Mouse (Mus musculus) left cerebral cortex, postnatal 4 days (tissue): ENCODE measurements around the gene Tspoap1. TPM values are rescaled to one million over a fixed set of nuclear protein-coding genes. Genes with fewer than 3 reads are reported as not detected.
A peak's percentile ranks its signal among the peaks of the same experiment; 100 is the strongest.

Experiments used
- DNase-seq: peaks from one replicate; pipeline ENCODE4 v3.0.0-alpha.2; 2022
- intact Hi-C: fragments of 180-260 bp; cut with DNase I; formaldehyde crosslinking; loops from one replicate; pipeline ENCODE4 v1.15.1; 2025
- microRNA-seq: library from miRNA; unstranded; fragments of <30 nt; microRNA quantifications from one replicate; pipeline ENCODE4 v1.2.0, GENCODE M21; 2022
- total RNA-seq, 2 experiments: library from RNA; stranded (reverse); gene quantifications; 2 replicates each; pipeline ENCODE4 v1.2.3; 2021

Tspoap1 gene
- total RNA-seq, 2 experiments from 2014 or later, result 180 to 186 TPM

- intact Hi-C loops, result no loop called here
- DNase-seq, result peak; percentile 32
Observed at GRCm38 (mm10) chr11:87802621-87803020, 42.3 kb downstream of the Tspoap1 start.

GRCm38 (mm10) chr11:87805448-87805847, 45.1 kb downstream of the Tspoap1 start:
- no peak for DNase-seq
- intact Hi-C loops, result no loop called here

- DNase-seq, result no peak
- intact Hi-C loops, result no loop called here
Observed at GRCm38 (mm10) chr11:87807433-87807832, 47.1 kb downstream of the Tspoap1 start.

GRCm38 (mm10) chr11:87808236-87808635, 47.9 kb downstream of the Tspoap1 start:
- no peak for DNase-seq
- intact Hi-C loops, result no loop called here

- intact Hi-C loops, result no loop called here
- DNase-seq, result no peak
Observed at GRCm38 (mm10) chr11:87811396-87811795, 51.1 kb downstream of the Tspoap1 start.

GRCm38 (mm10) chr11:87814831-87815230, 54.5 kb downstream of the Tspoap1 start:
- intact Hi-C loops, result no loop called here
- peak; percentile 50 for DNase-seq

- DNase-seq, result peak; percentile 95
- intact Hi-C loops, result no loop called here
Observed at GRCm38 (mm10) chr11:87816707-87817442, 56.5 kb downstream of the Tspoap1 start.

- DNase-seq, result no peak
- intact Hi-C loops, result no loop called here
Observed at GRCm38 (mm10) chr11:87817443-87817773, 57.1 kb downstream of the Tspoap1 start.

GRCm38 (mm10) chr11:87821502-87821901, 61.2 kb downstream of the Tspoap1 start:
- DNase-seq, result no peak
- intact Hi-C loops, result no loop called here

GRCm38 (mm10) chr11:87828239-87828900, 68.0 kb downstream of the Tspoap1 start, which contains the start of gene Lpo:
Gene Lpo (minus strand): TSS chr11:87828289.
- no peak for DNase-seq
- intact Hi-C loops, result no loop called here

Small RNA genes within 50 kb of the gene (microRNA-seq; reads per million reads assigned to microRNA genes)
- not detected for gene Mir142
- gene Mir142b, result not detected

Other genes starting within 250 kb of the Tspoap1 start
- gene Gm11492, start 193.9 kb upstream of the Tspoap1 start, total RNA-seq, result not detected
- 10 to 100 TPM; 26.2 to 32.6 TPM for gene Sept4, start 191.6 kb upstream of the Tspoap1 start, total RNA-seq
- gene Mtmr4, start 168.4 kb upstream of the Tspoap1 start, total RNA-seq, result 100 to 1,000 TPM in 1 of 2 experiments, 10 to 100 TPM in 1; 95.6 to 101 TPM
- gene Hsf5, start 143.4 kb upstream of the Tspoap1 start, total RNA-seq, result under 1 TPM; 0.54 to 0.82 TPM
- 1 to 10 TPM; 2.4 to 2.5 TPM for gene Rnf43, start 97.8 kb upstream of the Tspoap1 start, total RNA-seq
- gene Supt4a, start 23.0 kb upstream of the Tspoap1 start, total RNA-seq, result 10 to 100 TPM; 53.8 to 54.4 TPM
- under 1 TPM in 1 of 2 experiments, not detected in 1; 0.32 TPM for gene Mpo, start 33.0 kb downstream of the Tspoap1 start, total RNA-seq
- 1 to 10 TPM in 1 of 2 experiments, under 1 TPM in 1; 0.30 to 1.0 TPM for gene Lpo, start 67.7 kb downstream of the Tspoap1 start, total RNA-seq
- gene Mks1, start 92.7 kb downstream of the Tspoap1 start, total RNA-seq, result 1 to 10 TPM; 7.4 to 7.6 TPM
- gene Epx, start 115.0 kb downstream of the Tspoap1 start, total RNA-seq, result under 1 TPM; 0.22 to 0.40 TPM
- gene Olfr462, start 131.7 kb downstream of the Tspoap1 start, total RNA-seq, result not detected
- gene Olfr463, start 136.8 kb downstream of the Tspoap1 start, total RNA-seq, result not detected
- gene Olfr464, start 160.4 kb downstream of the Tspoap1 start, total RNA-seq, result not detected
- 100 to 1,000 TPM; 311 to 328 TPM for gene Dynll2, start 227.0 kb downstream of the Tspoap1 start, total RNA-seq